ENCODE assay signal across 14 mouse cellular contexts in the genomic region with DNA sequence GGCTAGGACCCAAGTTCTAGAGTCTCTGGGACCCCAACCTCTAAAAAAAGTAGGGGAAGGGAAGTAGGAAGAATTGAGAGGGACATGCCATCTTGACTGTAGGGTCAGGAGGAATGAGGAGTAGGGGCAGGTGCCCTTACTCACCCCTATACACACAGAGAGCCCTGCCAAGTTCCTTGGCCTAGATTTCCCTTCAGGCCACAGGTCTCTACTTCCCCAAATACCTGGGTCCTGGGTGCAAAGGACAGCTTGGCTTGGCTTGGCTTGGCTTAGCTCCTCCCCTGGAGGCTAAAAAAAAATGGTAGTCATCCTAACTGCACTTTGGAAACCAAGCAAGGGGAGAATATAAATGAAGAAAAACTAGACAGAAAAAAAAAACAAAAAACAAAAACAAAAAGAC. TPM values are rescaled to one million over a fixed set of nuclear protein-coding genes. Genes with fewer than 3 reads are reported as not detected.
DNase-seq lines count a peak whose midpoint lies in the region; ATAC-seq and TF ChIP-seq lines count a peak whose summit lies in the region.
"Had no signal": no experiment of that assay in that cellular context is flagged by ENCODE, and none has a peak within 500 bp of the region (broad histone marks: within the 10 kb centered on the region; RNA-seq: fewer than 3 reads in every experiment).

No protein-coding gene starts in this region.

- no peaks in the 10 kb centered on the region for H3K9me3 ChIP-seq in kidney, embryonic 15.5 days (replicated peaks)
- no peaks in the 10 kb centered on the region for H3K9me3 ChIP-seq in midbrain, embryonic 14.5 days (ENCODE audit: control insufficient read depth, low read length)
- H3K9me3 ChIP-seq in midbrain, embryonic 15.5 days: no peaks in the 10 kb centered on the region
- H3K9me3 ChIP-seq in neural tube, embryonic 15.5 days (replicated peaks): no peaks in the 10 kb centered on the region
- H3K9me3 ChIP-seq: heart, embryonic 12.5 days; midbrain, embryonic 13.5 days had no signal

- H3K9ac ChIP-seq in kidney, embryonic 15.5 days: no peak overlapping the region
- 0 out of 2 replicates have a peak overlapping the region, but pooled peaks have one; percentile 9 for H3K9ac ChIP-seq in midbrain, embryonic 14.5 days (replicated peaks; ENCODE audit: low read length)
- H3K9ac ChIP-seq in midbrain, embryonic 15.5 days: no peak overlapping the region
- no peak overlapping the region for H3K9ac ChIP-seq in neural tube, embryonic 15.5 days (replicated peaks)
- H3K9ac ChIP-seq: liver, embryonic 14.5 days had no signal

- no peak for DNase-seq in gastrocnemius, adult 2 months
- DNase-seq in gastrocnemius, postnatal 14 days: no peak
- DNase-seq in kidney, adult 11 months: peak; percentile 52
- DNase-seq in midbrain, embryonic 14.5 days: no peak
- DNase-seq: adrenal gland, adult 2 months; kidney, postnatal 25 days; right cerebral cortex, postnatal 25 days had no signal

- peak overlapping the region; percentile 82 for H3K27ac ChIP-seq in gastrocnemius, adult 2 months
- no peak overlapping the region for H3K27ac ChIP-seq in kidney, embryonic 15.5 days
- no peak overlapping the region for H3K27ac ChIP-seq in midbrain, embryonic 14.5 days (replicated peaks; ENCODE audit: low read depth, low read length)
- no peak overlapping the region for H3K27ac ChIP-seq in midbrain, embryonic 15.5 days
- peak overlapping the region; percentile 70; the same call in 1 of the 2 replicates for H3K27ac ChIP-seq in neural tube, embryonic 15.5 days (replicated peaks)
- H3K27ac ChIP-seq: liver, embryonic 14.5 days; macrophage had no signal

- no peaks in the 10 kb centered on the region for H3K27me3 ChIP-seq in kidney, embryonic 15.5 days
- H3K27me3 ChIP-seq in midbrain, embryonic 14.5 days (ENCODE audit: control insufficient read depth, insufficient read depth, low read length): no peaks in the 10 kb centered on the region
- H3K27me3 ChIP-seq in midbrain, embryonic 15.5 days (replicated peaks): no peaks in the 10 kb centered on the region
- H3K27me3 ChIP-seq in neural tube, embryonic 15.5 days (replicated peaks): no peaks in the 10 kb centered on the region
- H3K27me3 ChIP-seq: heart, embryonic 12.5 days; midbrain, embryonic 13.5 days had no signal

- intact Hi-C loops in gastrocnemius, adult 2 months (cut with DNase I): no loop called here
- intact Hi-C loops in gastrocnemius, postnatal 14 days (cut with DNase I; ENCODE audit: low total_unique reads): no loop called here

- ATAC-seq in kidney, embryonic 15.5 days (replicated peaks; ENCODE audit: low FRiP score): no peak
- ATAC-seq in midbrain, embryonic 14.5 days (ENCODE audit: low FRiP score, low TSS enrichment): no peak
- no peak for ATAC-seq in midbrain, embryonic 15.5 days (replicated peaks)
- ATAC-seq in neural tube, embryonic 15.5 days (ENCODE audit: low FRiP score): no peak

- peaks cover 64% of the 10 kb centered on the region for H3K4me1 ChIP-seq in kidney, embryonic 15.5 days
- peaks cover 31% of the 10 kb centered on the region for H3K4me1 ChIP-seq in midbrain, embryonic 14.5 days (ENCODE audit: control insufficient read depth, insufficient read depth, low read length)
- peaks cover 38% of the 10 kb centered on the region for H3K4me1 ChIP-seq in midbrain, embryonic 15.5 days
- H3K4me1 ChIP-seq in neural tube, embryonic 15.5 days: peaks cover 41% of the 10 kb centered on the region

- no peak for TF ChIP-seq CTCF in gastrocnemius, adult 2 months (IDR thresholded peaks at IDR 0.05)

- no peak overlapping the region for H3K4me2 ChIP-seq in kidney, embryonic 15.5 days
- no peak overlapping the region for H3K4me2 ChIP-seq in midbrain, embryonic 14.5 days (ENCODE audit: low read length)
- H3K4me2 ChIP-seq in midbrain, embryonic 15.5 days: no peak overlapping the region
- no peak overlapping the region for H3K4me2 ChIP-seq in neural tube, embryonic 15.5 days
- H3K4me2 ChIP-seq: midbrain, embryonic 13.5 days had no signal

- H3K4me3 ChIP-seq in gastrocnemius, adult 2 months: no peak overlapping the region
- H3K4me3 ChIP-seq in kidney, embryonic 15.5 days (replicated peaks): no peak overlapping the region
- no peak overlapping the region for H3K4me3 ChIP-seq in midbrain, embryonic 14.5 days (replicated peaks; ENCODE audit: low read depth, low read length)
- no peak overlapping the region for H3K4me3 ChIP-seq in midbrain, embryonic 15.5 days
- no peak overlapping the region for H3K4me3 ChIP-seq in neural tube, embryonic 15.5 days (replicated peaks)
- H3K4me3 ChIP-seq: heart, embryonic 12.5 days; midbrain, embryonic 13.5 days had no signal

- H3K36me3 ChIP-seq in kidney, embryonic 15.5 days: peaks cover 55% of the 10 kb centered on the region
- H3K36me3 ChIP-seq in midbrain, embryonic 14.5 days (ENCODE audit: control insufficient read depth, insufficient read depth, low read length): peaks cover 73% of the 10 kb centered on the region
- peaks cover 43% of the 10 kb centered on the region for H3K36me3 ChIP-seq in midbrain, embryonic 15.5 days (replicated peaks)
- peaks cover 63% of the 10 kb centered on the region for H3K36me3 ChIP-seq in neural tube, embryonic 15.5 days

RNA-seq across cellular contexts. Expression of a gene that starts 10.4 kb away (rescaled TPM):
- 100 to 1,000 TPM in 1 of 2 experiments, 10 to 100 TPM in 1; 56.3 to 152 TPM for total RNA-seq in gastrocnemius, adult 2 months (2021)
- total RNA-seq in gastrocnemius, postnatal 14 days (2021): 10 to 100 TPM; 27.3 to 64.6 TPM
- 2.0 and 2.3 TPM in 2 replicates for polyA plus RNA-seq in kidney, embryonic 15.5 days (2015; fragmentation: Nextera tagmentation; extraction: Ambion mirVana)
- polyA plus RNA-seq in midbrain, embryonic 14.5 days (2014; fragmentation: Nextera tagmentation; extraction: Ambion mirVana): 3.0 TPM in 2 replicates
- 3.4 and 3.9 TPM in 2 replicates for polyA plus RNA-seq in midbrain, embryonic 15.5 days (2015; fragmentation: Nextera tagmentation; extraction: Ambion mirVana)
- polyA plus RNA-seq in neural tube, embryonic 15.5 days (2015; fragmentation: Nextera tagmentation; extraction: Ambion mirVana): 3.8 and 4.0 TPM in 2 replicates

RNA-seq across cellular contexts. Expression of a gene that starts 24.3 kb away (rescaled TPM):
- total RNA-seq in gastrocnemius, adult 2 months (2021): 10 to 100 TPM; 78.8 to 96.8 TPM
- total RNA-seq in gastrocnemius, postnatal 14 days (2021): 100 to 1,000 TPM in 1 of 2 experiments, 10 to 100 TPM in 1; 91.8 to 106 TPM
- 21.7 and 26.9 TPM in 2 replicates for polyA plus RNA-seq in kidney, embryonic 15.5 days (2015; fragmentation: Nextera tagmentation; extraction: Ambion mirVana)
- 175 and 194 TPM in 2 replicates for polyA plus RNA-seq in midbrain, embryonic 14.5 days (2014; fragmentation: Nextera tagmentation; extraction: Ambion mirVana)
- 151 and 158 TPM in 2 replicates for polyA plus RNA-seq in midbrain, embryonic 15.5 days (2015; fragmentation: Nextera tagmentation; extraction: Ambion mirVana)
- polyA plus RNA-seq in neural tube, embryonic 15.5 days (2015; fragmentation: Nextera tagmentation; extraction: Ambion mirVana): 104 and 125 TPM in 2 replicates

RNA-seq across cellular contexts. Expression of a gene that starts 30.6 kb away (rescaled TPM):
- 10 to 100 TPM; 51.8 to 69.4 TPM for total RNA-seq in gastrocnemius, adult 2 months (2021)
- 10 to 100 TPM; 49.0 to 55.3 TPM for total RNA-seq in gastrocnemius, postnatal 14 days (2021)
- polyA plus RNA-seq in kidney, embryonic 15.5 days (2015; fragmentation: Nextera tagmentation; extraction: Ambion mirVana): 25.1 and 25.8 TPM in 2 replicates
- 25.0 and 35.9 TPM in 2 replicates for polyA plus RNA-seq in midbrain, embryonic 14.5 days (2014; fragmentation: Nextera tagmentation; extraction: Ambion mirVana)
- 33.2 and 33.6 TPM in 2 replicates for polyA plus RNA-seq in midbrain, embryonic 15.5 days (2015; fragmentation: Nextera tagmentation; extraction: Ambion mirVana)
- 27.5 and 30.1 TPM in 2 replicates for polyA plus RNA-seq in neural tube, embryonic 15.5 days (2015; fragmentation: Nextera tagmentation; extraction: Ambion mirVana)

RNA-seq across cellular contexts. Expression of a gene that starts 35.5 kb away (rescaled TPM):
- total RNA-seq in gastrocnemius, adult 2 months (2021): 10 to 100 TPM; 52.0 to 58.4 TPM
- total RNA-seq in gastrocnemius, postnatal 14 days (2021): 10 to 100 TPM; 40.3 to 42.0 TPM
- 58.2 and 64.7 TPM in 2 replicates for polyA plus RNA-seq in kidney, embryonic 15.5 days (2015; fragmentation: Nextera tagmentation; extraction: Ambion mirVana)
- 65.7 and 81.1 TPM in 2 replicates for polyA plus RNA-seq in midbrain, embryonic 14.5 days (2014; fragmentation: Nextera tagmentation; extraction: Ambion mirVana)
- polyA plus RNA-seq in midbrain, embryonic 15.5 days (2015; fragmentation: Nextera tagmentation; extraction: Ambion mirVana): 82.9 and 84.8 TPM in 2 replicates
- polyA plus RNA-seq in neural tube, embryonic 15.5 days (2015; fragmentation: Nextera tagmentation; extraction: Ambion mirVana): 59.6 and 60.9 TPM in 2 replicates

RNA-seq across cellular contexts. Expression of a gene that starts 40.0 kb away (rescaled TPM):
- total RNA-seq in gastrocnemius, adult 2 months (2021): 10 to 100 TPM; 17.4 to 21.9 TPM
- total RNA-seq in gastrocnemius, postnatal 14 days (2021): 10 to 100 TPM; 20.1 to 21.5 TPM
- 40.6 and 40.8 TPM in 2 replicates for polyA plus RNA-seq in kidney, embryonic 15.5 days (2015; fragmentation: Nextera tagmentation; extraction: Ambion mirVana)
- 46.6 and 57.3 TPM in 2 replicates for polyA plus RNA-seq in midbrain, embryonic 14.5 days (2014; fragmentation: Nextera tagmentation; extraction: Ambion mirVana)
- 56.3 and 57.7 TPM in 2 replicates for polyA plus RNA-seq in midbrain, embryonic 15.5 days (2015; fragmentation: Nextera tagmentation; extraction: Ambion mirVana)
- 44.3 and 46.8 TPM in 2 replicates for polyA plus RNA-seq in neural tube, embryonic 15.5 days (2015; fragmentation: Nextera tagmentation; extraction: Ambion mirVana)

Comparison
In these comparisons a context has a peak if more than half of its experiments do, and no peak if none do; other contexts are left out.
1. H3K27ac ChIP-seq: peak in gastrocnemius, adult 2 months (single experiment) and neural tube, embryonic 15.5 days (single experiment); none in kidney, embryonic 15.5 days (single experiment), midbrain, embryonic 14.5 days (single experiment) and midbrain, embryonic 15.5 days (single experiment).